Mouse (Mus musculus): ENCODE data around the gene Unc50.

DNA sequence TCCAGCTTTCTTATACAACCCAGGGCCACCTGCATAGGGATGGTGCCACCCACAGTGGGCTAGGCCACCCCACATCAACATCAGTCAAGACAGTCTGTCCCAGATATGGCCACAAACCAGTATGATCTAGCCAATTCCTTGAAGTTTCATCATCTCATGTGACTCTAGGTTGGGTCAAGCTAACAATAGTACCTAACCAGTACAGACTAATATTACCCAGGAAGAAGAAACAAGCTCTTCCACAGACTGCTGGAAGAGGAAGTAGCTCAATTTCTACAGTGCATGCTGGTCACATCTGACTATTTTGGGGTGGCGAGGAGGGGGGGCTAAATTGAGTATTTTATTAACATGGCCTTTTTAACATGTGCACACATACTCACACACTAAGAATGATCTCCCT is 56.5 kb downstream of the Unc50 start:
- TF ChIP-seq CTCF (IDR thresholded peaks at IDR 0.05; ENCODE audit: low read depth, low read length) (no peak), POLR2A (IDR thresholded peaks at IDR 0.05; ENCODE audit: borderline replicate concordance, low read depth, low read length) (no peak)
